Mouse (Mus musculus) hematopoietic stem cell, adult 5-6 weeks (primary cell): ENCODE results near the gene Vps37b. TPM values are rescaled to one million over a fixed set of nuclear protein-coding genes. Genes with fewer than 3 reads are reported as not detected.

ENCODE experiments used
- ATAC-seq, 2 experiments: fragments of 125-278 bp in 1 of 2; replicated peaks in 1 of 2; 2 replicates each; pipeline ENCODE4 v1.8.0; 2016 to 2017; ENCODE audit warnings: inconsistent platforms in 2 of 2, mild to moderate bottlenecking in 2 of 2, moderate number of reproducible peaks in 2 of 2, low read depth in 1 of 2, moderate TSS enrichment in 1 of 2; ENCODE audit not compliant: low FRiP score in 2 of 2, poor library complexity in 2 of 2, severe bottlenecking in 2 of 2, insufficient read depth in 1 of 2, low TSS enrichment in 1 of 2
- total RNA-seq: library from RNA; stranded (forward); fragments of 172-1452, 232-1000 nt; gene quantifications from 2 replicates; pipeline ENCODE4 v1.2.3, GENCODE M21; 2017

The Vps37b gene
- total RNA-seq, 1 experiment from 2014 or later: 20.4 TPM

- ATAC-seq: peak in 1 of 2 experiments; percentile 30; a peak in 1 of 4 replicates
These were observed 52.7 kb downstream of the Vps37b start for GRCm38 (mm10) chr5:123979221-123979979.

GRCm38 (mm10) chr5:123978131-123978530 lies 53.9 kb downstream of the Vps37b start:
- ATAC-seq: no peak

GRCm38 (mm10) chr5:123977231-123977630 lies 54.8 kb downstream of the Vps37b start:
- ATAC-seq: no peak

- no peak for ATAC-seq
These were observed 56.3 kb downstream of the Vps37b start for GRCm38 (mm10) chr5:123975668-123976180.

GRCm38 (mm10) chr5:123974616-123975111 lies 57.4 kb downstream of the Vps37b start:
- peak; percentile 78 to 82 for ATAC-seq

GRCm38 (mm10) chr5:123974179-123974485 lies 57.9 kb downstream of the Vps37b start:
- ATAC-seq: no peak

- peak; percentile 31 to 43 for ATAC-seq
These were observed 58.5 kb downstream of the Vps37b start, which contains the start of gene Hip1r for GRCm38 (mm10) chr5:123973299-123974178. Gene Hip1r, plus strand, starts transcription at chr5:123973628.

GRCm38 (mm10) chr5:123972453-123972852 lies 59.6 kb downstream of the Vps37b start:
- ATAC-seq: no peak

GRCm38 (mm10) chr5:123970576-123970975 lies 61.5 kb downstream of the Vps37b start:
- ATAC-seq: no peak

- no peak for ATAC-seq
These were observed 62.9 kb downstream of the Vps37b start for GRCm38 (mm10) chr5:123969216-123969615.

- no peak for ATAC-seq
These were observed 63.6 kb downstream of the Vps37b start for GRCm38 (mm10) chr5:123968468-123968867.

- no peak for ATAC-seq
These were observed 65.3 kb downstream of the Vps37b start for GRCm38 (mm10) chr5:123966759-123967158.

- no peak for ATAC-seq
These were observed 67.9 kb downstream of the Vps37b start for GRCm38 (mm10) chr5:123964208-123964607.

- ATAC-seq: no peak
These were observed 71.0 kb downstream of the Vps37b start for GRCm38 (mm10) chr5:123961046-123961445.

GRCm38 (mm10) chr5:123960129-123960528 lies 71.9 kb downstream of the Vps37b start:
- no peak for ATAC-seq

- no peak for ATAC-seq
These were observed 73.1 kb downstream of the Vps37b start for GRCm38 (mm10) chr5:123959018-123959417.

- no peak for ATAC-seq
These were observed 74.9 kb downstream of the Vps37b start for GRCm38 (mm10) chr5:123957213-123957612.
